Mouse (Mus musculus) regulatory T cell (primary cell): ENCODE results near the gene Arhgef12.

Source experiments
- in situ Hi-C: fragments of 300-600 bp; cut with MboI, MseI; formaldehyde crosslinking; loops from one replicate; pipeline ENCODE4 v1.15.1; 2025; ENCODE audit warnings: high pct_unique_total_duplicates

Gene Arhgef12

GRCm38 (mm10) chr9:42926564-42926963 lies 180.5 kb downstream of the Arhgef12 start:
- in situ Hi-C loops: loop anchor here (25.0 kb wide), 1 partner anchor 589 kb away; no protein-coding TSS in a partner anchor

GRCm38 (mm10) chr9:42921830-42922229 lies 185.2 kb downstream of the Arhgef12 start:
- in situ Hi-C loops: no loop called here

- in situ Hi-C loops: no loop called here
Observed at GRCm38 (mm10) chr9:42920190-42920589, 186.8 kb downstream of the Arhgef12 start.

GRCm38 (mm10) chr9:42917911-42918310 lies 189.1 kb downstream of the Arhgef12 start:
- in situ Hi-C loops: no loop called here
